Mouse (Mus musculus) heart, postnatal 36 days (tissue): ENCODE data around the gene Boll. TPM values are rescaled to one million over a fixed set of nuclear protein-coding genes. Genes with fewer than 3 reads are reported as not detected.
A peak's percentile ranks its signal among the peaks of the same experiment; 100 is the strongest.

Source experiments
- DNase-seq, 2 experiments: peaks; one replicate each; pipeline ENCODE4 v3.0.0; 2021 to 2022
- intact Hi-C: fragments of 180-260 bp; cut with DNase I; formaldehyde crosslinking; loops from one replicate; pipeline ENCODE4 v1.15.1; 2025
- total RNA-seq, 2 experiments: library from RNA; stranded (reverse); gene quantifications; 2 replicates each; pipeline ENCODE4 v1.2.3; 2021

Gene Boll
- total RNA-seq, 2 experiments from 2014 or later = not detected

DNA sequence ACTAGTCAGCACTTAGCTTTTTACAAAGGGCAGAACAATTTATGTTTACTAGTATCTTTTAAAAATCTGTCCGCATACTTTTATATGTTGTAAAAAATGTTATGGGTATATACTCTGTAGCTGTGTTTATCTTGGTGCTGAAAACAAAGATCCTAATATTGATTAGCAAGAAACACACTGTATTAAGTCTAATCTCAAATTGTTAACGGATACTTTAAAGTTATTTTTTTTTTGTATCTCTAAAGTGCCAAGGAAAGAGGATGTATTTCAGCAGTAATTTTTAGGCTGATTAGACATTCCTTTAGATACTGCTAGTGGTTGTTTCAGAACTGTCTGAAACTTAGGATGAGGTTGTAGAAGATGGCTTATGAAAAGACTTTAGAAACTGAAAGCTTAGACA, 116.9 kb downstream of the Boll start:
- intact Hi-C loops = loop anchor here (10.0 kb wide), 1 partner anchor 628 kb away; no protein-coding TSS in a partner anchor
- DNase-seq = no peak

DNA sequence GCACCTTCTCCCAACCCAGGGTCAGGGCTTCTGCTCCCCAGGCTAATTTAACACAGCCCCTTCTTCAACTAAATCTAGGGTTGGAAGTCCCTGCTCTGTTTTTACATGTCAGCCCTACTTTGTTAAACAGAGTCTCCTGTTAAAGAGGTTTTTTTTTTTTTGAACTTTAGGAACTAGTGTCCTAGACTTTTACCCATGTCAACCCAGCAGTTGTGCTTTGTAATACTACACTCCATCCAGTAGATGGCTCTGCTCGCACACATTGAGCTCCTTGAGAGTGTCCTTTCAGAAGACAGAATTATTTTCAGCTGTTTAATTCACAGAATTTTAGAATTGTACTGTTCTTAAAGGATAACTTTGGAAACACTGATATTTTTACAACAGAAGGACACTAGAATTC, 124.0 kb downstream of the Boll start:
- intact Hi-C loops = loop anchor here (2.0 to 10.0 kb wide), 6 partner anchors 47 to 1736 kb away; partner anchors contain the start of genes Hspd1, Hspe1 and Satb2
- DNase-seq = no peak

- intact Hi-C loops = loop anchor here (2.0 to 10.0 kb wide), 6 partner anchors 46 to 1736 kb away; partner anchors contain the start of genes Hspd1, Hspe1 and Satb2
- DNase-seq = no peak
Observed at GRCm38 (mm10) chr1:55238496-55238895, 124.8 kb downstream of the Boll start.

DNA sequence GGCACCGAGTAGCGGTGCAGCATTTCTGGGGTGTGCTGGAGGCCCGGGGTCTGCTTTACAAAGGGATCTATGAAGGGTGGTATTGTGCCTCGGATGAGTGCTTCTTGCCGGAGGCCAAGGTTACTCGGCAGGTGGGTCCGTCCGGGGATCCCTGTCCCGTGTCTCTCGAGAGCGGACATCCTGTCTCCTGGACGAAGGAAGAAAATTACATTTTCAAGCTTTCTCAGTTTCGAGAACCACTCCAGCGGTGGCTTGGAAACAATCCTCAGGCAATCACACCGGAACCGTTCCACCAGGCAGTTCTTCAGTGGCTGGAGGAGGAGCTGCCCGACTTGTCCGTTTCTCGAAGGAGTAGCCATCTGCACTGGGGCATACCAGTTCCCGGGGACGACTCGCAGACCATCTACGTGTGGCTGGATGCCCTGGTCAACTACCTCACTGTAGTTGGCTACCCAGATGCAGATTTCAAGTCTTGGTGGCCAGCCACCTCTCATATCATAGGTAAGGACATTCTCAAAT, 125.6 kb downstream of the Boll start:
- peak; percentile 28 to 31 for DNase-seq
- intact Hi-C loops = loop anchor here (2.0 to 10.0 kb wide), 8 partner anchors 45 to 1737 kb away; partner anchors contain the start of genes Coq10b, Hspd1, Hspe1 and Mob4

DNA sequence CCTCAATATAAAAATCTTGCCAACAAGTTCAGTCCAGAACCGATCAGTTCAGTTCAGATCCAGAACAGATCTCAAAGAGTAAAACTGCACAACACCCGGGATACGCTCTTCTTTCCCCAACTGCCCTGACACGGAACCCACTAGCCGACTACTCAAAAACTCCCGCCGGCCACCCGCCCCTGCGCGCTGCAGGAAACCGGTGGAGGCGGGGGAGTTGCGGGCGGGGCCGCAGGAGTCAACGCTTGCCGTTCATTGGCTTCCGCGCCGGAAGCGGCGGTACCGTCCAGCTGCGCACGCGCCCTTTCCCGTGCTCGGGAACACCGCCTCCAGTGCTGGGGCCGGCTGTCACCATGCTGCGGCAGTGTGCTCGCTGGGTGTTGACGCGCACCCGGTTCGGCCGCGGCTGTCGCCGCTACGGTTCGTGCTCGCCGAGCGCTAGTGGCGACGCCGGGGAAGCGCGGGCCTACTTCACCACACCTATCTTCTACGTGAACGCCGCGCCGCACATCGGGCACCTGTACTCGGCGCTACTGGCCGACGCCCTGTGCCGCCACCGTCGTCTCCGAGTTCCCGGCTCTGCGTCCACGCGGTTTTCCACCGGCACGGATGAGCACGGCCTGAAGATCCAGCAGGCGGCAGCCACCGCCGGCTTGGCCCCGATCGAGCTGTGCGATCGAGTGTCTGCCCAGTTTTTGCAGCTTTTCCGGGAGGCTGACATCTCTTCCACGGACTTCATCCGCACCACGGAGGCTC, 126.2 kb downstream of the Boll start, which contains the start of gene Mars2:
TSS of gene Mars2 (plus strand) at position 288 of the 753 bp plus-strand sequence.
- peak; percentile 93 to 96 for DNase-seq
- intact Hi-C loops = loop anchor here (2.0 to 10.0 kb wide), 7 partner anchors 45 to 1738 kb away; partner anchors contain the start of genes Coq10b, Hspd1, Hspe1 and Mob4

- DNase-seq = no peak
- intact Hi-C loops = loop anchor here (2.0 to 10.0 kb wide), 7 partner anchors 44 to 1738 kb away; partner anchors contain the start of genes Coq10b, Hspd1, Hspe1 and Mob4
Observed at GRCm38 (mm10) chr1:55236487-55236886, 126.8 kb downstream of the Boll start.

DNA sequence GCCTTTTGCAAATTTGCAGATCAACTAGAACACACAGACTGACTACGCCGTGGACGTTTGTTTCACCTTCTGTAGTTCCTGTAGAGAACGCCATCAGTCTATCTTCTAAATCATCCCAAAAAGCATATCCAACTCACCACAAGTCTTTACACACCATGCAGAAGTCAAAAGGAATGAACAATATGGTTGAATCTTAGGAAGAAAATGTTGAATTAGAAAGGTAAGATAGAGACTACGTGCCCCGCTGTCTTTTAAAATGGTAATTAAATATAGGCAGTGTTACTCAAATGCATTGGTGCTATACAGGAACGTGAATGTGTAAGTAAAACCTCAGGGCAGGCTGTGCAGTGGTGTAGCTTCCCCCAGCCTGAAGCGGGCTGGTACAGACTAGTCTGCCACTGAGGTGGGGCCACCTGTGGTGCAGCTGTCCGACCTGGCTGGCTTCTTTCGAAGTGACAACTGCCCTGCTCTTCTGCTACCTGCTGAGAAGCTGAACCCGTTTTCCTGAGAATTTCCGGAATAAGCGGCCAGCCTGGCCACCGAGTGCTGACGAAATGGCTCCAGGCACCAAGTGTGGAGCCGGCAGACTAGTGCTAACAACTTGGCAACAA, 128.3 kb downstream of the Boll start:
- DNase-seq = no peak
- intact Hi-C loops = loop anchor here (5.0 to 10.0 kb wide), 5 partner anchors 43 to 1740 kb away; partner anchors contain the start of genes Hspd1, Hspe1 and Satb2

DNA sequence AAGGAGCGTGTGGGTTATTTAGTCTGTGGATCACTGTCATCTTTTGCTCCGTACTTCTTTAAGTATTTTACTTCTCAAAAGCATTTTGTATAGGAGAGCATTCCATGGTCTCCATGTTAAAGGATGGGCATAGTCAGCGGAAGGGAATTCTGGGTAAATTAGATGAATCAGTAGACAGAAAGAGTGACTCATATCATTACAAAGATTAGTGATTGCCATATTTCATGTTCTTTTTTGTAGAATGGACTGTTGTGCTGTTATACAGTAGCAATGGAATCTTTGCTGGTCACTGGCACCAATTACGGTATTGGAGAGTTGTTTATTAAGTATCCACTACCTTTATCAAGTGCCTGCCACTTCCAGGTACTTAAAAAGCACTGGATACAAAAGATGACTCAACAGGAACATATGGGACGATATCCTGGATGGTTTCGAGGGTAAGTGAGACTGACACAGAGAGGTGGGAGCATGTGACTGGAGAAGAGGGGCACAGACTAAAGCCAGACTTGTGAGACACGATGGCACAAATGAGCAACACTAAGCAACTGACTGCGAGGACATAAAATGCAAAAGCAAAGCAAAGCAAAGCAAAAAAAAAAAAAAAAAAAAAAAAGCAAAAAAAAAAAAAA, 134.9 kb downstream of the Boll start:
- DNase-seq = no peak
- intact Hi-C loops = no loop called here

DNA sequence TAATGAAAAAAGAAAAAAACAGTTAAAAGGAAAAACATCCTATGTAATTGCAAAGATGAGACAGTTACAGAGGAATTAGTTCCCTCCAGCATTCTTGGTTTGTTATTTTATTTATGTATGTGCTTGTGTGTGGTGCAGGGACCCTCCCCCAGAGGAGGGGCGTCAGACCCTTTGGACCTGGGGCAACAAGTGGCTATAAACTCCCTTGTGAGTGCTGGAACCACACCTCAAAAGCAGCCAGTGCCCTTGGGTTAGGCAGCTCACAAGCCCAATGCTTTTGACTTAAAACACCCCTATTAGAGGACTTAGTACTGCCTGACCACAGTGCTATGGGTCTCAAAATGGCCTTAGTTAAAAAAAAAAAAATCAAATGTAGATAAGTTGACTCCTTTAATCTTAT, 135.9 kb downstream of the Boll start:
- no peak for DNase-seq
- intact Hi-C loops = no loop called here

DNA sequence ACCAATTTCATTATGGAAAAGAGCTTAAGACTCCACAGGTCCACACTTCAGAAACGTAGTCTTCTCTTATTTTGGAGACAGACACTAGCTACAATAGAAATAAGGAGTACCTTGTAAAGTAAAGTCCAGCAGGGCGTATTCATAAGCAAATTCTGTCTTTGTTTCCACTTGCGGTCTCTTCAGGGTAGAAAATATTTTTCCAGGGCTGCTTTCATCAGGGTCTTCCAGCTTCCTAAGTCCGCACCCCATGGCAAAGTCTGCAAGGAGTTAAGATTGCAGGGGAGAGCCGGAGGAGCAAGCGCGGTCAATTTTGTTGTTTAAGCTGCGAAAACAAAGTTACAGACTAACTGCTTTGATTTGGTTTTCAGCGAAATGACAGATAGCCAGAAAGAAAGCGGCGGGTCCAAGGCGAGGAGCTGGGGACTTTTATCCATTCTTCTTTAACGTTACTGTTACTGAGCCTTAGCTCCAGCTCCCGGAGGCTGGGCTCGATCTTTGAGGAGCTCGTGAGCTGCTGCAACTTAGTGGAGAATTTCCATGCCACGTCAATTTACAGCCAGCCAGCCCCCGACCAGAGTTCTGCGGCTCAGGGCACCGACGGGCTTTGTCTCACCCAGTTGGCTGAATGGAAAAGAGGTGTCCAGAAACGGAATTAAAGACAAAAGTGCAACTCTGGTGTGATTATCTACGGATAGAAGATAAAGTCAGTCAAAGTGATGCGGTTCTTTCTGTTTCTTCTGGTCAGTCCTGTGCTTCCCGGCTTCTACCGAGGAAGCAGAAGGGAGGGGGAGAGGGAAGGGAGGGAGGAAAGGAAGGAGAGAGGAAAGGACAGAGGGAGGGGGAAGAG, 137.0 kb downstream of the Boll start, which contains the start of gene Rftn2:
TSS of gene Rftn2 (minus strand) at position 772 of the 847 bp plus-strand sequence.
- DNase-seq = peak; percentile 51 to 64

GRCm38 (mm10) chr1:55225398-55225797, 137.9 kb downstream of the Boll start:
- intact Hi-C loops = no loop called here
- peak in 1 of 2 experiments; percentile 27 for DNase-seq

More for the DNA sequence above, 137.0 kb downstream of the Boll start, which contains the start of gene Rftn2:
- intact Hi-C loops = no loop called here

GRCm38 (mm10) chr1:55224111-55224510, 139.2 kb downstream of the Boll start:
- DNase-seq = no peak
- intact Hi-C loops = no loop called here

DNA sequence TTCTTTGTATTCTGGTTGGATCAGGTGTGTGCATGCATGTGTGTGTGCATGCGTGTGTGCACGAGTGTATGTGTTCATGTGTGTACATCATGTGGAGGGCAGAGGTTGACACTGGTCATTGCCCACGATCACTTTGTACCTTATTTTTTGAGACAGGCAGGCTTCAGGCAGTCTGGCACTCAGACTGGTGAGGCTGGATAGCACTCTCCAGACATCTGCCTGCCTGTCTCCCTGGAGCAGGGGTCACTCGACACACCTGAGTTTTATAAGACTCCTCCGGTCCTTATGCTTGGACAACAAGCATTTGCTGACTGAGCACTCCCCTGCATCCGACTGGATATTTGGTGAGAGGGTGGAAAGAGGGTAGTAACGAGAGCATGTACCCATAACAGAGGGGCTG, 140.2 kb downstream of the Boll start:
- no peak for DNase-seq

GRCm38 (mm10) chr1:55221352-55221751, 141.9 kb downstream of the Boll start:
- DNase-seq = peak in 1 of 2 experiments; percentile 29
- intact Hi-C loops = no loop called here

More for the DNA sequence above, 140.2 kb downstream of the Boll start:
- intact Hi-C loops = no loop called here

- DNase-seq = no peak
- intact Hi-C loops = no loop called here
Observed at GRCm38 (mm10) chr1:55217191-55217590, 146.1 kb downstream of the Boll start.

GRCm38 (mm10) chr1:55215185-55215813, 148.0 kb downstream of the Boll start:
- no peak for DNase-seq
- intact Hi-C loops = no loop called here

- intact Hi-C loops = no loop called here
- no peak for DNase-seq
Observed at GRCm38 (mm10) chr1:55213936-55214335, 149.3 kb downstream of the Boll start.

DNA sequence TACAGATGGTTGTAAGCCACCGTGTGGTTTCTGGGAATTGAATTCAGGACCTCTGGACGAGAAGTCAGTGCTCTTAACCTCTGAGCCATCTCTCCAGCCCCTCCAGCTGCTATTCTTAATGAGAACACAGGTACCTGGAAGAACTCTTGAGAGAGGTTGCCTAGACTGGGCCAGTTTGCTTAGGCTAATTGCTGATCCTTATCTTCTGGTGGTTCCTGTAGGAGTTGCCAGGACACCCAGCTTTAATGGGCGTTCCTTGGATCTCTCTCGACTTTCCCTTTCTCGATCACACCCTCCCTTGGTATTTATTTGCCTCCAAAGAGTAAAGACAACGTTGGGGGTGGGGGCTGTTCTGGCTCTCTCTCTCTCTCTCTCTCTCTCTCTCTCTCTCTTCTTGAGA, 149.8 kb downstream of the Boll start:
- intact Hi-C loops = no loop called here

DNA sequence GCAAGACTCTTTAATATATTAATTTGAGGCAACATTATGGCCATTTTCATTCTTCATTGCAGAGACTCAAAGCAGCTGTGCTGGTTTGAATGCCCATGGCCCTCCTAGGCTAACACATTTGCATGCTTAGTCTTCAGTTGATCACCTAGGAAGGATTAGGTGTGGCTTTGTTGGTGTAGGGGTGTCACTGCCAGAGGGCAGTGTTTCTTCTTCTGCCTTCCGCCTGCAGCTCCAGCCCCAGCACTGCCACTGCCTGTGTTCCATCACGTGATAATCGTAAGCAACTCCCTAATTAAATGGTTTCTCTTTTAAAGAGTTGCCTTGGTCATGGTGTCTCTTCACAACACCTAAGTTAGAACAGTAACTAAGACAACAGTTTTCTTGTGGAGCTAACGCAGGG, 150.5 kb downstream of the Boll start:
- intact Hi-C loops = no loop called here

More for the DNA sequence above, 149.8 kb downstream of the Boll start:
- no peak for DNase-seq

More for the DNA sequence above, 150.5 kb downstream of the Boll start:
- DNase-seq = no peak
